ENCODE assay signal across 9 mouse cellular contexts in genomic region chr4:141010526-141010925, GRCm38 (mm10). TPM values are rescaled to one million over a fixed set of nuclear protein-coding genes. Genes with fewer than 3 reads are reported as not detected.
DNase-seq lines count a peak whose midpoint lies in the region; ATAC-seq and TF ChIP-seq lines count a peak whose summit lies in the region.
"Had no signal": no experiment of that assay in that cellular context is flagged by ENCODE, and none has a peak within 500 bp of the region (broad histone marks: within the 10 kb centered on the region; RNA-seq: fewer than 3 reads in every experiment).

No protein-coding gene starts in this region.

- H3K4me2 ChIP-seq in kidney, embryonic 16.5 days (replicated peaks; ENCODE audit: low read depth, low read length): peak overlapping the region; percentile 71
- H3K4me2 ChIP-seq in embryonic facial prominence, embryonic 12.5 days (replicated peaks): peak overlapping the region; percentile 83
- H3K4me2 ChIP-seq in hindbrain, embryonic 14.5 days (replicated peaks): peak overlapping the region; percentile 76
- H3K4me2 ChIP-seq in lung, postnatal 0 days (replicated peaks; ENCODE audit: low read depth, low read length): peak overlapping the region; percentile 73

- no peak for TF ChIP-seq EP300 in lung, postnatal 0 days (IDR thresholded peaks at IDR 0.05)

- 0% methylated on average over 26 of the region's 26 CpGs for WGBS in kidney, embryonic 16.5 days
- WGBS in embryonic facial prominence, embryonic 12.5 days: 1% methylated on average over 26 of the region's 26 CpGs
- WGBS in hindbrain, embryonic 14.5 days: 0% methylated on average over 26 of the region's 26 CpGs
- WGBS in lung, postnatal 0 days: 4% methylated on average over 24 of the region's 26 CpGs

- ATAC-seq in kidney, embryonic 16.5 days (ENCODE audit: low FRiP score, low TSS enrichment): peak; percentile 84
- ATAC-seq in embryonic facial prominence, embryonic 12.5 days (ENCODE audit: insufficient number of reproducible peaks, insufficient read depth, low FRiP score, low TSS enrichment): peak; percentile 83
- peak; percentile 76 for ATAC-seq in hindbrain, embryonic 14.5 days (ENCODE audit: low FRiP score)
- peak; percentile 51 for ATAC-seq in lung, postnatal 0 days

- TF ChIP-seq CTCF in lung, postnatal 0 days (IDR thresholded peaks at IDR 0.05): no peak

- peaks cover 38% of the 10 kb centered on the region for H3K36me3 ChIP-seq in kidney, embryonic 16.5 days (ENCODE audit: insufficient read depth, low read length)
- peaks cover 59% of the 10 kb centered on the region for H3K36me3 ChIP-seq in embryonic facial prominence, embryonic 12.5 days
- H3K36me3 ChIP-seq in hindbrain, embryonic 14.5 days (replicated peaks; ENCODE audit: control insufficient read depth, insufficient read depth): peaks cover 50% of the 10 kb centered on the region
- H3K36me3 ChIP-seq in lung, postnatal 0 days (ENCODE audit: insufficient read depth, low read length): 0 out of 2 replicates have a peak, but pooled peaks cover 17% of the 10 kb centered on the region

- H3K4me3 ChIP-seq in kidney, embryonic 16.5 days (ENCODE audit: low read length): peak overlapping the region; percentile 76
- peak overlapping the region; percentile 71 for H3K4me3 ChIP-seq in embryonic facial prominence, embryonic 12.5 days
- peak overlapping the region; percentile 73 for H3K4me3 ChIP-seq in hindbrain, embryonic 14.5 days (replicated peaks; ENCODE audit: low read length)
- peak overlapping the region; percentile 57 for H3K4me3 ChIP-seq in lung, postnatal 0 days (ENCODE audit: low read depth, low read length)

- no peak for DNase-seq in kidney, postnatal 25 days
- DNase-seq in hindbrain, embryonic 14.5 days (ENCODE audit: low spot score): peak; percentile 74
- peak; percentile 45 for DNase-seq in lung, postnatal 0 days (ENCODE audit: low spot score)
- peak; percentile 60 for DNase-seq in yolk sac, embryonic 10.5 days (ENCODE audit: low spot score)
- no peak for DNase-seq in cerebellum, postnatal 36 days
- no peak for DNase-seq in thymus, adult 18-20 months

- H3K9ac ChIP-seq in kidney, embryonic 16.5 days (replicated peaks; ENCODE audit: low read length): peak overlapping the region; percentile 91
- H3K9ac ChIP-seq in embryonic facial prominence, embryonic 12.5 days: peak overlapping the region; percentile 93
- peak overlapping the region; percentile 82 for H3K9ac ChIP-seq in hindbrain, embryonic 14.5 days
- peak overlapping the region; percentile 59 for H3K9ac ChIP-seq in lung, postnatal 0 days (replicated peaks; ENCODE audit: low read depth)

- no peaks in the 10 kb centered on the region for H3K27me3 ChIP-seq in kidney, embryonic 16.5 days (ENCODE audit: insufficient read depth, low read length)
- H3K27me3 ChIP-seq in embryonic facial prominence, embryonic 12.5 days: no peaks in the 10 kb centered on the region
- no peaks in the 10 kb centered on the region for H3K27me3 ChIP-seq in hindbrain, embryonic 14.5 days (ENCODE audit: control insufficient read depth, insufficient read depth, low read length)
- H3K27me3 ChIP-seq in lung, postnatal 0 days (replicated peaks; ENCODE audit: insufficient read depth, low read length): no peaks in the 10 kb centered on the region

- H3K4me1 ChIP-seq in kidney, embryonic 16.5 days (ENCODE audit: insufficient read depth, low read length): peaks cover 28% of the 10 kb centered on the region
- peaks cover 20% of the 10 kb centered on the region for H3K4me1 ChIP-seq in embryonic facial prominence, embryonic 12.5 days
- H3K4me1 ChIP-seq in hindbrain, embryonic 14.5 days (replicated peaks; ENCODE audit: control insufficient read depth, insufficient read depth, low read length): peaks cover 26% of the 10 kb centered on the region
- H3K4me1 ChIP-seq in lung, postnatal 0 days (ENCODE audit: insufficient read depth, low read depth, low read length): 0 out of 2 replicates have a peak, but pooled peaks cover 3% of the 10 kb centered on the region

- peak overlapping the region; percentile 88 for H3K27ac ChIP-seq in kidney, embryonic 16.5 days (ENCODE audit: low read length)
- peak overlapping the region; percentile 96 for H3K27ac ChIP-seq in embryonic facial prominence, embryonic 12.5 days
- peak overlapping the region; percentile 77 for H3K27ac ChIP-seq in hindbrain, embryonic 14.5 days
- H3K27ac ChIP-seq in lung, postnatal 0 days (ENCODE audit: low read length): peak overlapping the region; percentile 79

- H3K9me3 ChIP-seq in kidney, embryonic 16.5 days (ENCODE audit: low read length): no peaks in the 10 kb centered on the region
- no peaks in the 10 kb centered on the region for H3K9me3 ChIP-seq in embryonic facial prominence, embryonic 12.5 days
- no peaks in the 10 kb centered on the region for H3K9me3 ChIP-seq in hindbrain, embryonic 14.5 days (ENCODE audit: control insufficient read depth, low read length)
- no peaks in the 10 kb centered on the region for H3K9me3 ChIP-seq in lung, postnatal 0 days (ENCODE audit: low read length)
- H3K9me3 ChIP-seq: G1E had no signal

RNA-seq across cellular contexts. Expression of gene Mfap2, which starts 0.3 kb away (rescaled TPM):
- polyA plus RNA-seq in kidney, embryonic 16.5 days (2015; fragmentation: Nextera tagmentation; extraction: Ambion mirVana): 442 and 470 TPM in 2 replicates
- polyA plus RNA-seq in embryonic facial prominence, embryonic 12.5 days (2016; fragmentation: Nextera tagmentation; extraction: Ambion mirVana): 646 and 656 TPM in 2 replicates
- 164 and 190 TPM in 2 replicates for polyA plus RNA-seq in hindbrain, embryonic 14.5 days (2014; fragmentation: Nextera tagmentation; extraction: Ambion mirVana)
- polyA plus RNA-seq in lung, postnatal 0 days (2015; fragmentation: Nextera tagmentation; extraction: Ambion mirVana): 398 and 422 TPM in 2 replicates
- polyA plus RNA-seq: G1E had no signal

RNA-seq across cellular contexts. Expression of gene Atp13a2, which starts 23.9 kb away (rescaled TPM):
- polyA plus RNA-seq in kidney, embryonic 16.5 days (2015; fragmentation: Nextera tagmentation; extraction: Ambion mirVana): 48.9 and 50.7 TPM in 2 replicates
- polyA plus RNA-seq in embryonic facial prominence, embryonic 12.5 days (2016; fragmentation: Nextera tagmentation; extraction: Ambion mirVana): 56.1 and 63.3 TPM in 2 replicates
- 176 and 178 TPM in 2 replicates for polyA plus RNA-seq in hindbrain, embryonic 14.5 days (2014; fragmentation: Nextera tagmentation; extraction: Ambion mirVana)
- 34.2 and 34.4 TPM in 2 replicates for polyA plus RNA-seq in lung, postnatal 0 days (2015; fragmentation: Nextera tagmentation; extraction: Ambion mirVana)

RNA-seq across cellular contexts. Expression of gene Sdhb, which starts 49.5 kb away (rescaled TPM):
- polyA plus RNA-seq in kidney, embryonic 16.5 days (2015; fragmentation: Nextera tagmentation; extraction: Ambion mirVana): 520 and 550 TPM in 2 replicates
- polyA plus RNA-seq in embryonic facial prominence, embryonic 12.5 days (2016; fragmentation: Nextera tagmentation; extraction: Ambion mirVana): 388 and 392 TPM in 2 replicates
- 482 and 502 TPM in 2 replicates for polyA plus RNA-seq in hindbrain, embryonic 14.5 days (2014; fragmentation: Nextera tagmentation; extraction: Ambion mirVana)
- 251 and 275 TPM in 2 replicates for polyA plus RNA-seq in lung, postnatal 0 days (2015; fragmentation: Nextera tagmentation; extraction: Ambion mirVana)

RNA-seq across cellular contexts. Expression of gene Crocc, which starts 49.8 kb away (rescaled TPM):
- 10.1 and 11.3 TPM in 2 replicates for polyA plus RNA-seq in kidney, embryonic 16.5 days (2015; fragmentation: Nextera tagmentation; extraction: Ambion mirVana)
- 13.2 TPM in 2 replicates for polyA plus RNA-seq in embryonic facial prominence, embryonic 12.5 days (2016; fragmentation: Nextera tagmentation; extraction: Ambion mirVana)
- 5.0 and 5.4 TPM in 2 replicates for polyA plus RNA-seq in hindbrain, embryonic 14.5 days (2014; fragmentation: Nextera tagmentation; extraction: Ambion mirVana)
- 2.3 and 2.9 TPM in 2 replicates for polyA plus RNA-seq in lung, postnatal 0 days (2015; fragmentation: Nextera tagmentation; extraction: Ambion mirVana)

Comparison
In these comparisons a context has a peak if more than half of its experiments do, and no peak if none do; other contexts are left out.
1. DNase-seq: peak in hindbrain, embryonic 14.5 days (single experiment), lung, postnatal 0 days (single experiment) and yolk sac, embryonic 10.5 days (single experiment); none in kidney, postnatal 25 days (0 of 2), cerebellum, postnatal 36 days (0 of 2) and thymus, adult 18-20 months (0 of 2).
2. Peak in every context shown above with its lines, with median percentiles within 50 percentile points of each other: ATAC-seq, H3K27ac ChIP-seq, H3K4me2 ChIP-seq, H3K4me3 ChIP-seq and H3K9ac ChIP-seq.